Mouse (Mus musculus) CH12.LX (cell line): ENCODE measurements around the gene Aup1. TPM values are rescaled to one million over a fixed set of nuclear protein-coding genes. Genes with fewer than 3 reads are reported as not detected.

Experiments
- DNase-seq: peaks from one replicate; pipeline ENCODE4 v3.0.0-alpha.2; 2013; ENCODE audit errors: extremely low read depth
- H3K27ac ChIP-seq: 2 replicates; pipeline ENCODE4 v1.5.1; 2012; ENCODE audit warnings: low read depth, mild to moderate bottlenecking, control low read depth, moderate library complexity; ENCODE audit not compliant: insufficient read depth
- H3K27me3 ChIP-seq: replicated peaks from 2 replicates; pipeline ENCODE3; 2012; ENCODE audit warnings: inconsistent platforms
- H3K36me3 ChIP-seq, 2 experiments: replicated peaks in 1 of 2; 2 replicates each; pipeline versions ENCODE3 to v1.6.1; 2012; ENCODE audit warnings: inconsistent platforms in 1 of 2, low read length in 1 of 2, mild to moderate bottlenecking in 1 of 2, mixed read lengths in 1 of 2, moderate library complexity in 1 of 2; ENCODE audit not compliant: control insufficient read depth in 1 of 2, insufficient read depth in 1 of 2
- H3K4me1 ChIP-seq, 2 experiments: 2 replicates each; pipeline ENCODE4 v1.6.1; 2012; ENCODE audit warnings: inconsistent platforms in 1 of 2, moderate library complexity in 1 of 2; ENCODE audit not compliant: insufficient read depth in 2 of 2, control insufficient read depth in 1 of 2
- H3K4me2 ChIP-seq: 2 replicates; pipeline ENCODE4 v1.6.1; 2012; ENCODE audit warnings: low read depth, mild to moderate bottlenecking, control low read depth; ENCODE audit not compliant: poor library complexity, insufficient read depth, severe bottlenecking
- H3K4me3 ChIP-seq, 3 experiments: fragments of 150-350 bp in 1 of 3; sonication (generic) in 1 of 3; replicated peaks in 1 of 3; 2 replicates each; pipeline versions ENCODE3 to v1.5.1; 2011 to 2012; ENCODE audit warnings: low read depth in 2 of 3, low read length in 2 of 3, mild to moderate bottlenecking in 2 of 3, moderate library complexity in 2 of 3, control low read depth in 1 of 3, improper control_type of control experiment in 1 of 3, inconsistent platforms in 1 of 3, mixed read lengths in 1 of 3; ENCODE audit not compliant: poor library complexity in 1 of 3
- H3K79me2 ChIP-seq: replicated peaks from 2 replicates; pipeline ENCODE4 v1.6.1; 2012; ENCODE audit warnings: mild to moderate bottlenecking, moderate library complexity; ENCODE audit not compliant: control insufficient read depth, poor library complexity, insufficient read depth, severe bottlenecking; ENCODE audit errors: extremely low read depth
- H3K9ac ChIP-seq: 2 replicates; pipeline ENCODE4 v1.6.1; 2012; ENCODE audit warnings: low read depth, mild to moderate bottlenecking, control low read depth, moderate library complexity; ENCODE audit not compliant: insufficient read depth
- H3K9me3 ChIP-seq: replicated peaks from 2 replicates; pipeline ENCODE3; 2012; ENCODE audit warnings: low read length, inconsistent platforms, mixed read lengths
- BHLHE40 ChIP-seq: IDR thresholded peaks from 2 replicates; pipeline ENCODE4 v1.6.1; 2011; ENCODE audit warnings: mild to moderate bottlenecking, low read depth, low read length, improper control_type of control experiment
- ELF1 ChIP-seq: IDR thresholded peaks from 2 replicates; pipeline ENCODE4 v1.6.1; 2014; ENCODE audit warnings: low read depth, mild to moderate bottlenecking, inconsistent platforms, low read length, improper control_type of control experiment
- EP300 ChIP-seq: IDR thresholded peaks from 2 replicates; pipeline ENCODE4 v1.6.1; 2011; ENCODE audit warnings: low read length, improper control_type of control experiment
- HCFC1 ChIP-seq: IDR thresholded peaks from 2 replicates; pipeline ENCODE4 v1.6.1; 2012; ENCODE audit warnings: low read depth, mild to moderate bottlenecking, inconsistent platforms, low read length, improper control_type of control experiment
- IRF4 ChIP-seq: IDR thresholded peaks from 2 replicates; pipeline ENCODE4 v1.6.1; 2014; ENCODE audit warnings: low read depth, mild to moderate bottlenecking, inconsistent platforms, low read length, improper control_type of control experiment
- JUND ChIP-seq: conservative IDR thresholded peaks from 2 replicates; pipeline ENCODE4 v1.6.1; 2011; ENCODE audit warnings: low read depth, low read length, improper control_type of control experiment
- MAFK ChIP-seq: IDR thresholded peaks from 2 replicates; pipeline ENCODE4 v1.6.1; 2011; ENCODE audit warnings: low read length, improper control_type of control experiment; ENCODE audit not compliant: insufficient replicate concordance
- MEF2A ChIP-seq: IDR thresholded peaks from 2 replicates; pipeline ENCODE4 v1.6.1; 2014; ENCODE audit warnings: low read depth, mild to moderate bottlenecking, inconsistent platforms, low read length, improper control_type of control experiment, borderline replicate concordance
- MXI1 ChIP-seq: IDR thresholded peaks from 2 replicates; pipeline ENCODE4 v1.6.1; 2011; ENCODE audit warnings: mild to moderate bottlenecking, low read depth, low read length, improper control_type of control experiment
- POLR2AphosphoS2 ChIP-seq: IDR thresholded peaks from 2 replicates; pipeline ENCODE4 v1.6.1; 2011; ENCODE audit warnings: low read depth, low read length, improper control_type of control experiment
- RAD21 ChIP-seq: IDR thresholded peaks from 2 replicates; pipeline ENCODE4 v1.6.1; 2011; ENCODE audit warnings: low read depth, mild to moderate bottlenecking, low read length, improper control_type of control experiment, moderate library complexity
- SIN3A ChIP-seq: IDR thresholded peaks from 2 replicates; pipeline ENCODE4 v1.6.1; 2012; ENCODE audit warnings: low read length, improper control_type of control experiment, inconsistent platforms
- UBTF ChIP-seq: IDR thresholded peaks from 2 replicates; pipeline ENCODE4 v1.6.1; 2012; ENCODE audit warnings: low read depth, mild to moderate bottlenecking, inconsistent platforms, low read length, improper control_type of control experiment, moderate library complexity
- USF1 ChIP-seq: IDR thresholded peaks from 2 replicates; pipeline ENCODE4 v1.6.1; 2014; ENCODE audit warnings: low read depth, mild to moderate bottlenecking, inconsistent platforms, low read length, improper control_type of control experiment
- USF2 ChIP-seq: conservative IDR thresholded peaks from 2 replicates; pipeline ENCODE4 v1.6.1; 2011; ENCODE audit warnings: low read depth, low read length, improper control_type of control experiment
- ZKSCAN1 ChIP-seq: IDR thresholded peaks from 2 replicates; pipeline ENCODE4 v1.6.1; 2012; ENCODE audit warnings: low read depth, inconsistent platforms, low read length, improper control_type of control experiment, borderline replicate concordance
- ZMIZ1 ChIP-seq: IDR thresholded peaks from 2 replicates; pipeline ENCODE4 v1.6.1; 2012; ENCODE audit warnings: low read depth, mild to moderate bottlenecking, inconsistent platforms, low read length, improper control_type of control experiment
- dilution Hi-C: fragments of 300-500 bp; cut with MboI; formaldehyde crosslinking; loops from 2 replicates; pipeline ENCODE4 v1.14.3; 2020; ENCODE audit warnings: low sequenced_read_pairs; ENCODE audit not compliant: extremely low pct_unique_long_range_greater_than_20kb, extremely low pct_ligation_motif_present
- in situ Hi-C: fragments of 300-500 bp; cut with MboI; formaldehyde crosslinking; loops from 3 replicates; pipeline ENCODE4 v1.14.3; 2019; ENCODE audit warnings: low sequenced_read_pairs, low pct_ligation_motif_present, low pct_unique_long_range_greater_than_20kb, mixed read lengths
- polyA plus RNA-seq: library from polyadenylated mRNA; unstranded; fragments of >175 nt; gene quantifications from 2 replicates; pipeline ENCODE4 v1.2.1, GENCODE M21; 2012; ENCODE audit warnings: low read depth; ENCODE audit not compliant: insufficient read length
- total RNA-seq, 2 experiments: library from RNA; depleted of rRNA; stranded (reverse); fragments of 300-350 nt in 1 of 2; fragments of >200 nt in 1 of 2; gene quantifications; 2 replicates each; pipeline ENCODE4 v1.2.3; 2012 to 2014

Gene Aup1
- total and polyA plus RNA-seq, 3 experiments: 119 to 324 (median 240) TPM

DNA sequence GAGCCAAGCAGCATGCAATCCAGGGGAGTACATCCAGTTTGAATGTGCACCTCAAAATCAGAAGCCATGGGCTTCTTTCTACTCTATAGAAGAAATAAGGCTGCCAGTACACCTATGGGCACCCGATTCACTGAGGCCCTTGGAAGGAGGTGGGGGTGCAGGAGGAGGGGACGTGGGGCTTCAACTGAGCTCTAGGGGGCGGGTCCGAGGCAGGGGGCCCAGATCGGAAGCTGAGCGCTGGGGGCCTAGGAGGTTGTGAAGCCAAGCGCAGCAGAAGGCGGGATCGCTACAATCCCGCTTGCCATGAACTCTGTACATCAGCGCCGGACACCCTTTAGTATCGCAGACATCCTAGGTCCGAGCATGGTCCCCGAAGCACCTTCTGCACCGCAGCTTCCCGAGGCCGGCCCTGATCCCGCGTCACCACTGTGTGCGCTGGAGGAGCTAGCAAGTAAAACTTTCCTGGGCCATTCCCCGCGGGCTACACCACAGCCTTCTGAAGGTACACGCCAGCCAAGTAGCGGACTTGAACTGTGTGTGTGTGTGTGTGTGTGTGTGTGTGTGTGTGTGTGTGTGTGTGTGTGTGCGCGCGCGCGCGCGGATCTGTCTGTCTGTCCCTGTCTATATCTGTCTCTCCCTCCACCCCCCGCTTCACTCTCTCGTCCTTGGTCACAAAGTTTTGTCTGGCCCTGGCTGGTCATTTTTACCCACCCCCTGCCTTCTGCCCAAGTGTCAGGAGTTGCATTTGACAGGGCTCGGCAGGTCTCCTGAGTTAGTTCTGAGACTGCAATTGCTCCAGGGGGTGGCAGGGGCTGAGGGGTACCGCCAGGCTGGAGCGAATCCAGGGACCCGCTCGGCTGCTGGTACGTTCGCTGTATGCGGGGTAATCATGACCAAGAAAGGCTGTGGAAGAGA, 32.1 kb downstream of the Aup1 start, which contains the start of gene Lbx2:
TSS of gene Lbx2 (plus strand) at position 247 of the 915 bp plus-strand sequence.
- no peak within 1 kb of the TSS for H3K27ac ChIP-seq
- H3K79me2 ChIP-seq: no peaks in the 10 kb centered on the region
- no peak within 1 kb of the TSS for H3K9ac ChIP-seq
- no peak for DNase-seq
- no peaks in the 10 kb centered on the region for H3K9me3 ChIP-seq
- no peaks in the 10 kb centered on the region for H3K27me3 ChIP-seq
- no peak within 1 kb of the TSS for H3K4me3 ChIP-seq
- H3K36me3 ChIP-seq: peaks cover 3 to 20% of the 10 kb centered on the region in 2 experiments
- no peak for TF ChIP-seq BHLHE40
- no peak for TF ChIP-seq POLR2AphosphoS2
- no peak for TF ChIP-seq MAFK
- TF ChIP-seq HCFC1: no peak
- no peak for TF ChIP-seq JUND
- TF ChIP-seq SIN3A: no peak
- peaks cover 4 to 8% of the 10 kb centered on the region in 2 experiments; a peak in 3 of 4 replicates for H3K4me1 ChIP-seq
- dilution Hi-C loops: no loop called here
- H3K4me2 ChIP-seq: no peak within 1 kb of the TSS
- in situ Hi-C loops: no loop called here

DNA sequence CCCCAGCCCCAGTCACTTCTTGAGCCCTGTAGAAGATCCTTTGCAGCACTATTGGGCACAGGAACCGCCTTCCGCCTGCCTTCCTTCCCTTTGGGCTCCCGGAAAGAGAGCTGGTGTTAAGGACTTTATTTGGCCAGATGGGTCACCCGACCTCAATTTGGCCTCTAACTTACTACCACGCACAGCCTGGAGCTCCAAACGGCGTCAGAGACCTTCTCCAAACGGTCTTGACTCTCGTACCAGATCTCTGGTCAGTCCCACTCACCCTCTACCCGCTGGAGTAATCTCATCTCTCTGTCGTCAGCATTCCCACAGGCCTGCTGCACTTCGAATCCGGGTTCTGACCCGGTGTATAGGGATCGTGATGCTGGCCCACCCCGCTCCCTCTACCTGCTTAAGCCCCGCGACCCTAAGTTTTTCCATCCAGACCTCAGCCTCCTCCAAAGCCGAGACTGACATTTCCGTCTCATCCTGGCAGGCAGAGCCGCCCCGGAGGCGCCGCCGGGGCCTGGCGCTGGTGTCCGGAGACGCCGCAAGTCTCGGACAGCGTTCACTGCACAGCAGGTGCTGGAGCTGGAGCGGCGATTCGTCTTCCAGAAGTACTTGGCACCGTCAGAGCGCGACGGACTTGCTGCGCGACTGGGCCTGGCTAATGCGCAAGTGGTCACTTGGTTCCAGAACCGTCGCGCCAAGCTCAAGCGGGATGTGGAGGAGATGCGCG, 33.0 kb downstream of the Aup1 start:
- DNase-seq: no peak
- TF ChIP-seq POLR2AphosphoS2 (no peak), ELF1 (no peak), ZMIZ1 (no peak), MXI1 (no peak), EP300 (no peak), IRF4 (no peak), USF1 (no peak), RAD21 (no peak), ZKSCAN1 (no peak), SIN3A (no peak), UBTF (no peak), MEF2A (no peak), USF2 (no peak)
- Histone ChIP-seq H3K9ac (no peak overlapping the region), H3K4me3 (no peak overlapping the region), H3K9me3 (no peaks in the 10 kb centered on the region), H3K4me1 (peaks cover 4 to 8% of the 10 kb centered on the region in 2 experiments; a peak in 3 of 4 replicates), H3K4me2 (no peak overlapping the region), H3K27me3 (no peaks in the 10 kb centered on the region), H3K36me3 (peaks cover 2 to 13% of the 10 kb centered on the region in 2 experiments), H3K27ac (no peak overlapping the region), H3K79me2 (no peaks in the 10 kb centered on the region)
- in situ Hi-C loops (no loop called here), dilution Hi-C loops (no loop called here)
